13 mouse cellular contexts compared by ENCODE assay signal in genomic region chr14:117813473-117813872, GRCm38 (mm10).
DNase-seq lines count a peak whose midpoint lies in the region; ATAC-seq and TF ChIP-seq lines count a peak whose summit lies in the region.
"Had no signal": no experiment of that assay in that cellular context is flagged by ENCODE, and none has a peak within 500 bp of the region (broad histone marks: within the 10 kb centered on the region; RNA-seq: fewer than 3 reads in every experiment).

No protein-coding gene starts in this region.

- no peak overlapping the region for H3K9ac ChIP-seq in forebrain, embryonic 16.5 days (replicated peaks; ENCODE audit: low read depth, low read length)
- no peak overlapping the region for H3K9ac ChIP-seq in forebrain, embryonic 11.5 days (ENCODE audit: low read length)
- H3K9ac ChIP-seq: liver, embryonic 12.5 days; midbrain, embryonic 15.5 days had no signal

- no peaks in the 10 kb centered on the region for H3K36me3 ChIP-seq in forebrain, embryonic 16.5 days (ENCODE audit: control insufficient read depth, insufficient read depth)
- no peaks in the 10 kb centered on the region for H3K36me3 ChIP-seq in forebrain, embryonic 11.5 days (ENCODE audit: control insufficient read depth, insufficient read depth, low read length)
- H3K36me3 ChIP-seq: liver, embryonic 12.5 days; midbrain, embryonic 15.5 days had no signal

- no peak overlapping the region for H3K27ac ChIP-seq in forebrain, embryonic 16.5 days (ENCODE audit: low read length)
- no peak overlapping the region for H3K27ac ChIP-seq in forebrain, embryonic 11.5 days (ENCODE audit: low read depth, low read length)
- H3K27ac ChIP-seq in layer of hippocampus, adult 2 months = peak overlapping the region; percentile 24; the same call in 1 of the 2 replicates
- H3K27ac ChIP-seq: gastrocnemius, adult 2 months; liver, embryonic 12.5 days; midbrain, embryonic 15.5 days had no signal

- H3K4me1 ChIP-seq in forebrain, embryonic 16.5 days (replicated peaks; ENCODE audit: control insufficient read depth, insufficient read depth, low read length) = peaks cover 17% of the 10 kb centered on the region
- H3K4me1 ChIP-seq in forebrain, embryonic 11.5 days (replicated peaks; ENCODE audit: control insufficient read depth, insufficient read depth, low read length) = no peaks in the 10 kb centered on the region; the same call in 1 of the 2 replicates
- H3K4me1 ChIP-seq: liver, embryonic 12.5 days had no signal

- H3K4me2 ChIP-seq in forebrain, embryonic 16.5 days (ENCODE audit: low read length) = peak overlapping the region; percentile 22; the same call in 1 of the 2 replicates
- H3K4me2 ChIP-seq in forebrain, embryonic 11.5 days (ENCODE audit: low read depth, low read length, severe bottlenecking) = no peak overlapping the region
- H3K4me2 ChIP-seq: liver, embryonic 12.5 days; midbrain, embryonic 15.5 days had no signal

- WGBS in forebrain, embryonic 16.5 days = 13% methylated on average over 3 of the region's 3 CpGs
- WGBS in forebrain, embryonic 11.5 days = 89% methylated on average over 3 of the region's 3 CpGs

- no peak for DNase-seq in forebrain, embryonic 11.5 days (ENCODE audit: low spot score)
- peak; percentile 3 for DNase-seq in Muller cell, postnatal 12 days (ENCODE audit: inconsistent ontology term)
- peak; percentile 32 to 53 for DNase-seq in layer of hippocampus, adult 2 months (ENCODE audit: low spot score in 2 of 2)
- DNase-seq in lung, postnatal 25 days (ENCODE audit: low spot score) = peak; percentile 12
- no peak for DNase-seq in thymus, postnatal 25 days
- DNase-seq in MN1 (ENCODE audit: low spot score) = no peak
- DNase-seq in adrenal gland, adult 2 months = no peak
- DNase-seq: gastrocnemius, adult 2 months; kidney, adult 9 months had no signal

- peak; percentile 72 for ATAC-seq in forebrain, embryonic 16.5 days
- no peak for ATAC-seq in forebrain, embryonic 11.5 days (replicated peaks; ENCODE audit: low FRiP score)
- ATAC-seq: liver, embryonic 12.5 days; midbrain, embryonic 15.5 days; Patski had no signal

- no peaks in the 10 kb centered on the region for H3K27me3 ChIP-seq in forebrain, embryonic 16.5 days (replicated peaks; ENCODE audit: control insufficient read depth, insufficient read depth, low read length)
- H3K27me3 ChIP-seq in forebrain, embryonic 11.5 days (ENCODE audit: control insufficient read depth, insufficient read depth, low read length) = no peaks in the 10 kb centered on the region
- H3K27me3 ChIP-seq: liver, embryonic 12.5 days; midbrain, embryonic 15.5 days; Patski had no signal

- H3K9me3 ChIP-seq in forebrain, embryonic 16.5 days (ENCODE audit: control insufficient read depth, low read length) = no peaks in the 10 kb centered on the region
- no peaks in the 10 kb centered on the region for H3K9me3 ChIP-seq in forebrain, embryonic 11.5 days (ENCODE audit: control insufficient read depth, low read length)
- H3K9me3 ChIP-seq: midbrain, embryonic 15.5 days had no signal

- no peak overlapping the region for H3K4me3 ChIP-seq in forebrain, embryonic 16.5 days (replicated peaks; ENCODE audit: low read length)
- H3K4me3 ChIP-seq in forebrain, embryonic 11.5 days (ENCODE audit: low read depth, low read length) = no peak overlapping the region
- peak overlapping the region; percentile 2; the same call in 1 of the 2 replicates for H3K4me3 ChIP-seq in layer of hippocampus, adult 2 months
- H3K4me3 ChIP-seq: gastrocnemius, adult 2 months; liver, embryonic 12.5 days; midbrain, embryonic 15.5 days had no signal

- TF ChIP-seq CTCF in layer of hippocampus, adult 2 months (conservative IDR thresholded peaks at IDR 0.05) = no peak

Comparison
In these comparisons a context has a peak if more than half of its experiments do, and no peak if none do; other contexts are left out.
1. DNase-seq: peak in Muller cell, postnatal 12 days (single experiment), layer of hippocampus, adult 2 months (2 of 2) and lung, postnatal 25 days (single experiment); none in forebrain, embryonic 11.5 days (single experiment), thymus, postnatal 25 days (single experiment), MN1 (single experiment) and adrenal gland, adult 2 months (single experiment).